Mouse (Mus musculus): Measurements from ENCODE around the gene Olig1. TPM values are rescaled to one million over a fixed set of nuclear protein-coding genes. Genes with fewer than 3 reads are reported as not detected.

Olig1 gene
- total and polyA plus RNA-seq, 3 experiments: not detected

- no peaks in the 10 kb centered on the region for H3K9me3 ChIP-seq (replicated peaks; ENCODE audit: insufficient read depth, low read length)
- no peaks in the 10 kb centered on the region for H3K79me2 ChIP-seq (ENCODE audit: control insufficient read depth, insufficient read depth, low read length, poor library complexity)
- no peak for DNase-seq (ENCODE audit: low read depth, low spot score)
- no peaks in the 10 kb centered on the region for H3K27me3 ChIP-seq (ENCODE audit: control insufficient read depth in 1 of 2, insufficient read depth in 2 of 2, low read length in 2 of 2)
- H3K4me3 ChIP-seq (ENCODE audit: control insufficient read depth in 1 of 2, insufficient read depth in 1 of 2, low read depth in 2 of 2, low read length in 2 of 2): no peak overlapping the region
- TF ChIP-seq ETS1 (IDR thresholded peaks at IDR 0.05; ENCODE audit: low read depth, low read length) (no peak), POLR2A (IDR thresholded peaks at IDR 0.05; ENCODE audit: control insufficient read depth in 1 of 2, insufficient read depth in 1 of 2, low read depth in 1 of 2, low read length in 2 of 2, poor library complexity in 1 of 2) (no peak), TCF12 (IDR thresholded peaks at IDR 0.05; ENCODE audit: low read depth, low read length) (no peak), TAL1 (IDR thresholded peaks at IDR 0.05; ENCODE audit: low read length) (no peak), ZNF384 (IDR thresholded peaks at IDR 0.05; ENCODE audit: low read depth, low read length) (no peak), GATA1 (IDR thresholded peaks at IDR 0.05; ENCODE audit: low read depth, low read length) (no peak), KAT2A (conservative IDR thresholded peaks at IDR 0.05; ENCODE audit: low read depth, low read length) (no peak), ZMIZ1 (IDR thresholded peaks at IDR 0.05; ENCODE audit: low read depth, low read length) (no peak), CHD1 (IDR thresholded peaks at IDR 0.05; ENCODE audit: low read depth, low read length) (no peak), MXI1 (IDR thresholded peaks at IDR 0.05; ENCODE audit: low read depth, low read length) (no peak), MYB (IDR thresholded peaks at IDR 0.05; ENCODE audit: low read depth, low read length) (no peak), USF2 (IDR thresholded peaks at IDR 0.05; ENCODE audit: borderline replicate concordance in 1 of 2, insufficient read depth in 1 of 2, low read depth in 1 of 2, low read length in 2 of 2) (no peak), POLR2AphosphoS5 (IDR thresholded peaks at IDR 0.05; ENCODE audit: borderline replicate concordance, low read depth, low read length) (no peak)
- no peaks in the 10 kb centered on the region for H3K4me1 ChIP-seq (ENCODE audit: control insufficient read depth in 1 of 2, insufficient read depth in 2 of 2, low read length in 2 of 2)
- H3K9ac ChIP-seq (ENCODE audit: control insufficient read depth, low read depth, low read length, poor library complexity, severe bottlenecking): no peak overlapping the region
- H3K27ac ChIP-seq (ENCODE audit: control insufficient read depth, low read depth, low read length): no peak overlapping the region
- no peaks in the 10 kb centered on the region for H3K36me3 ChIP-seq (ENCODE audit: control insufficient read depth in 1 of 2, insufficient read depth in 2 of 2, low read length in 2 of 2)
Observed at GRCm38 (mm10) chr16:91228238-91229071, 41.1 kb upstream of the Olig1 start.

- Histone ChIP-seq H3K36me3 (ENCODE audit: control insufficient read depth in 1 of 2, insufficient read depth in 2 of 2, low read length in 2 of 2) (no peaks in the 10 kb centered on the region), H3K79me2 (ENCODE audit: control insufficient read depth, insufficient read depth, low read length, poor library complexity) (no peaks in the 10 kb centered on the region), H3K27ac (ENCODE audit: control insufficient read depth, low read depth, low read length) (no peak overlapping the region), H3K4me1 (ENCODE audit: control insufficient read depth in 1 of 2, insufficient read depth in 2 of 2, low read length in 2 of 2) (no peaks in the 10 kb centered on the region), H3K27me3 (ENCODE audit: control insufficient read depth in 1 of 2, insufficient read depth in 2 of 2, low read length in 2 of 2) (no peaks in the 10 kb centered on the region), H3K9me3 (replicated peaks; ENCODE audit: insufficient read depth, low read length) (no peaks in the 10 kb centered on the region), H3K9ac (ENCODE audit: control insufficient read depth, low read depth, low read length, poor library complexity, severe bottlenecking) (no peak overlapping the region), H3K4me3 (ENCODE audit: control insufficient read depth in 1 of 2, insufficient read depth in 1 of 2, low read depth in 2 of 2, low read length in 2 of 2) (no peak overlapping the region)
- no peak for DNase-seq (ENCODE audit: low read depth, low spot score)
- TF ChIP-seq HCFC1 (IDR thresholded peaks at IDR 0.05; ENCODE audit: low read depth, low read length): no peak
Observed at GRCm38 (mm10) chr16:91229072-91229348, 40.6 kb upstream of the Olig1 start.

- TF ChIP-seq UBTF (IDR thresholded peaks at IDR 0.05; ENCODE audit: borderline replicate concordance, insufficient read depth, low read depth, low read length) (no peak), MXI1 (IDR thresholded peaks at IDR 0.05; ENCODE audit: low read depth, low read length) (no peak), ZMIZ1 (IDR thresholded peaks at IDR 0.05; ENCODE audit: low read depth, low read length) (no peak), ETS1 (IDR thresholded peaks at IDR 0.05; ENCODE audit: low read depth, low read length) (no peak), POLR2AphosphoS5 (IDR thresholded peaks at IDR 0.05; ENCODE audit: borderline replicate concordance, low read depth, low read length) (no peak), E2F4 (IDR thresholded peaks at IDR 0.05; ENCODE audit: borderline replicate concordance, low read depth, low read length) (no peak), ZC3H11A (IDR thresholded peaks at IDR 0.05; ENCODE audit: low read depth, low read length) (no peak), CTCF (IDR thresholded peaks at IDR 0.05 in 2 of 3, conservative IDR thresholded peaks at IDR 0.05 in 1 of 3; ENCODE audit: control insufficient read depth in 1 of 3, insufficient read depth in 1 of 3, low read depth in 2 of 3, low read length in 3 of 3, poor library complexity in 1 of 3, severe bottlenecking in 1 of 3) (no peak), MAFK (IDR thresholded peaks at IDR 0.05; ENCODE audit: borderline replicate concordance, low read depth, low read length) (no peak), EP300 (IDR thresholded peaks at IDR 0.05; ENCODE audit: low read depth in 1 of 2, low read length in 2 of 2) (no peak), GATA1 (IDR thresholded peaks at IDR 0.05; ENCODE audit: low read depth, low read length) (no peak), HCFC1 (IDR thresholded peaks at IDR 0.05; ENCODE audit: low read depth, low read length) (no peak), RCOR1 (IDR thresholded peaks at IDR 0.05; ENCODE audit: low read depth, low read length) (no peak), TAL1 (IDR thresholded peaks at IDR 0.05; ENCODE audit: low read length) (no peak), SIN3A (IDR thresholded peaks at IDR 0.05; ENCODE audit: low read length) (no peak), CHD2 (IDR thresholded peaks at IDR 0.05; ENCODE audit: low read length) (no peak), ZKSCAN1 (IDR thresholded peaks at IDR 0.05; ENCODE audit: low read depth, low read length) (no peak)
- H3K27me3 ChIP-seq (ENCODE audit: control insufficient read depth in 1 of 2, insufficient read depth in 2 of 2, low read length in 2 of 2): no peaks in the 10 kb centered on the region
Observed at GRCm38 (mm10) chr16:91229643-91230042, 39.9 kb upstream of the Olig1 start.

More at GRCm38 (mm10) chr16:91229643-91230042, 39.9 kb upstream of the Olig1 start:
- H3K27ac ChIP-seq (ENCODE audit: control insufficient read depth, low read depth, low read length): no peak overlapping the region
- no peak overlapping the region for H3K9ac ChIP-seq (ENCODE audit: control insufficient read depth, low read depth, low read length, poor library complexity, severe bottlenecking)
- no peaks in the 10 kb centered on the region for H3K4me1 ChIP-seq (ENCODE audit: control insufficient read depth in 1 of 2, insufficient read depth in 2 of 2, low read length in 2 of 2)
- no peaks in the 10 kb centered on the region for H3K79me2 ChIP-seq (ENCODE audit: control insufficient read depth, insufficient read depth, low read length, poor library complexity)
- H3K36me3 ChIP-seq (ENCODE audit: control insufficient read depth in 1 of 2, insufficient read depth in 2 of 2, low read length in 2 of 2): no peaks in the 10 kb centered on the region
- no peak overlapping the region for H3K4me3 ChIP-seq (ENCODE audit: control insufficient read depth in 1 of 2, insufficient read depth in 1 of 2, low read depth in 2 of 2, low read length in 2 of 2)
- H3K9me3 ChIP-seq (replicated peaks; ENCODE audit: insufficient read depth, low read length): no peaks in the 10 kb centered on the region
- DNase-seq (ENCODE audit: low read depth, low spot score): no peak

All from MEL (cell line).